Mouse (Mus musculus): Measurements from ENCODE around the gene Acin1. TPM values are rescaled to one million over a fixed set of nuclear protein-coding genes. Genes with fewer than 3 reads are reported as not detected.

The Acin1 gene
- total RNA-seq, 2 experiments from 2014 or later, result 119 to 129 TPM

DNA sequence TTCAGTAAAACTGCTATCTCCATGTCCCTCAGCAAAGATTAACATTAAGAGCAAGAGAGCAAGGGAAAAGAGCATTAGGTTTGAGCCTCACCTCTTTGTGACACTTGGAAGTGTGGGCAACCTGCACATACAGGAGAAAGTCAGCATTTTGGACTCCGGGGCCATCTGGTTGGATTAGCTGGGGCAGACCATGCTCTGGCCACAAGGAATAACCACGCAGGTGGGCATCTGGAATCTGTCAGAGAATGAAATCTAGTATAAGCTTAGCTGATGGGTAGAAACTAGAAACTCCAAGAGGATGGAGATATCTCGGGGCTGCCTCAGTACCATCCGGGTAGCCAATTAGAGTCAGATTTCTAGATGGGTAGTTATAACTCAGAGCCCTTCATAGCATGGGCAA is 10.0 kb upstream of the Acin1 start:
- no peak for DNase-seq

DNA sequence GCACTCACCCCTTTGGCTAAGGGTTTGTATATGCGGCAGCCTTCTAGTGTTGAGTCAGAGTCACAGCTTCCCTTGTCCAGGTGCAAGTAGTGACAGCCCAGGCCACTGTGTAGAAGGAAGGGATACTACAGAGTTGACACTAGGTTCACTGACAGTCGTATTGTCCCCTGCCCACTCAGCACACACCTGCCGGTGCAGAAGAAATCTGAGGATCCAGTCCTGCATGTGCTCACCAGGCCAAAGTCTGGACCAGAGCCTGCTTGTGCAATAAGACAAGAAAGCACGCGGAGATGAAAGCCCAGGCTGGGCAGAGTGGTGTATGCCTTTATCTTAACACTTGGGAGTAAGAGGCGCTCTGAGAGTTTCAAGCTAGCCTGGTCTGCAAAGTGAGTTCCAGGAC is 8.3 kb upstream of the Acin1 start:
- DNase-seq, result no peak

DNA sequence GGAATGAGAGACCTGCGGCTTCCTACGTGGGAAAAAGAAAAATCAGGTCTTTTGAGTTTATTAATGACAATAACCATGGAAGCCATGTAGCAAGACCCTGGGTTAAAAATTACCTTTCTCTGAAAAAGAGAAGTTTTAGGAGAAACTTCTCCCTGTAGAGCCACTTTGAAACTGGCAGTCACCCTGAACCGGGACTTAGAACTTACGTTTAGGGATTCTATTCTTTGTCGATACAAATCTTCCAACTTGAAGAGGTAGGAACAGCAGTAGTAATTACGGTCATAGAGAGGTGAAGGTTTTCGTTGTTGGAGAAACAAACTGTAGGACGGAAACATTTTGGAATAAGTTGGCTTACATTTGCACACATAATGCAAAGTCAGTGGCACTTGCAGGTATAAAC is 520 bp upstream of the Acin1 start:
- no peak for DNase-seq

DNA sequence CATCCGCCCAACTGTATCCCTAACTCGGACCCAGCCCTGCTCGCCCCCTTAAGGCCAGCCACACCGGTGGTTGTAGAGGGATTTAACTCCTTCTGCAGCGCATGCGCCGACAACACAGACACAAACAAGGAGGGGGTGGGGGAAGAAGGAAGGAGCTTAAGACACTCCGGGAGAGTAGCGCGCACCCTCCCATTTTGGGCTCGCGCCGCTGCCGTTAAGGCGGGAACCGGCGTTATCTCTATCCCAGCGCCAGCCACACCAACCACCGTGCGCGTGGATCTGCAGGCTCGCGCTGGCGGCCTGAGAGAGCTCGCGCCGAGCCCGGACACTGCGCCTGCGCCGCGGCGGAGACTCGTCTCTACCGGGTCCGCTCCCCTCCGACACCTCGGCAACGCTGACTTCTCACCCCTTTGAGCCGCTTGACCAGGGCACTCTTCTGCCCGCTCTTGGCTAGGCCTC is 639 bp downstream of the Acin1 start, which contains the start of gene 1700123O20Rik:
Gene 1700123O20Rik, plus strand, starts transcription at position 154 of the 459 bp plus-strand sequence.
- DNase-seq, result no peak

DNA sequence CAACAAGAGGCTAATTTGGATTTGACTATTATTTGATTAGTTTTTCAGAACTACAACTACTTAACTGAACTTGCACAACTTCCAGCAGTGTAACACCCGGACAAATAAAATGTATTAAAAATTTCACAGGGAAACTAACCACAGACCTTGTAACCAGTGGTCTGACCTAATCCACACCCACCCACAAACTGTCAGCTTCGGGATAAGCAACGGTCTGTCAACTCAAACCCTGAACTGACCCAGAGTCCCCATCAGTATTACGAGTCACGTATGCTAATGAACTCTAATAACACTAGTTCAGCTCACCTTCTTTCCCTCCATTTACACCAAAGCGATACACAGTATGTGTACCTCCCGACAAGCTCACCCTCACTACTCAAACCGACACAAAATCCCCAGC is 1.3 kb downstream of the Acin1 start:
- no peak for DNase-seq

DNA sequence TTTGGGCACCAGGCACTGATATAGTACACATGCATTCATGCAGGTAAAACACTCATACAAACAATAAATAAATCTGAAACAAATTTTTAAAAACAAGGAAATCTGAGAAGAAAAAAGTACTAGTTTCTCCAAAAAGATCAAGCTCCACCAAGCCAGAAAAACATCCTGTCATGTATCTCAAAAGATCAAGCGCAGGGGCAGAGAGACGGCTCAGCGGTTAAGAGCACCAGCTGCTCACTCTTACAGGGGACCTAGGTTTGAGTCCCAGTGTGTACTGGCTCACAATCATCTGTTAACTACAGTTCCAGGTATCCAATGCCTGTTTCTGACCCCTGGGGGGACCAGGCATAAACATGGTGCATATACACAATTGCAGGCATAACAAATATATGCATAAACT is 4.3 kb downstream of the Acin1 start:
- DNase-seq, result no peak

DNA sequence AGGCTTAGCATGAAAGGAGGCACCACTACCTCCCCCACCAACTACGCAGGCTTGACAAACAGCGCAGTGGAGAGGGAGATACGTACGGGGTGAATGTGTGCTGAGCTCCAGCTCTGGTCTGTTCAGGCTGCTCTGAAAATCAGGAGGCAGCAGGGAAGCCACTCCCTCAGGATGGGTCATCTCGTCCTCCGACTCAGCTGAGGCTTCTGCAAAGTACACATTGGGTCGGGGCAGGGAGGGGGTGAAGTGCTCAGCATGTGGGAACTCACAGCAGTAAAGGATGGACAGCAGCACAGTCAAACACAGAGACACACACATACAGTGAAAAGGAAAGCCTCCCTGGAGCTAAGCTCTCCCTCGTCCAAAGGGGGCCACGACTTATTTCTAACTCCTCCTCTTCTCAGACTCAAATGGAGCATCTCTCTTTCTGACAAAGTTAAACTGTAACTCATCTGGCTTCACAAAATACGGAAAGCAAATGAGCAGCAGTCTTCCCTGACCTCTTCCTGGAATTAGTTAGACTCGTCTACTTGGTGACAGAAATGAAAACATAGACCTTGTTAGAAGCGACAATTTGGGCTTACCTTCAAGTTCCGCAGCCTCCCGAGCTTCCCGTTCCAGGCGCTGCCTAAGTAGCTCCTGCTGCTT is 8.0 kb downstream of the Acin1 start:
- no peak for DNase-seq

DNA sequence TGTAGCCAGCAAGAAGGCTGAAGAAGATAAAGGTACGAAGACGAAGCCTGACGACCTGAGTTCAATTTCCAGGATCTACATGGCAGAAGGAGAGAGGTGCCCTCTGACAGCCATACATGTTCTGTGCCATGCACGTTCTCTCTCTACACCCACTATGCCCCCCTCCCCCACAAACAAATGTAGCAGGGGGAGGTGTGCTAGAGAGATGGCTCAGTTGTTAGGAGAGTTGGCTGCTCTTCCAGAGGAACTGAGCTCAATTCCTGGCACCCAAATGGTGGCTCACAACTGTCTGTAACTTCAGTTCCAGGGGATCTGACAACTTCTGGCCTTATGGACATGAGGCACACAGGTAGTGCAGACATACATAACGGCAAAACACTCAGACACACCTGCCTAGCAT is 10.4 kb downstream of the Acin1 start:
- DNase-seq, result no peak

DNA sequence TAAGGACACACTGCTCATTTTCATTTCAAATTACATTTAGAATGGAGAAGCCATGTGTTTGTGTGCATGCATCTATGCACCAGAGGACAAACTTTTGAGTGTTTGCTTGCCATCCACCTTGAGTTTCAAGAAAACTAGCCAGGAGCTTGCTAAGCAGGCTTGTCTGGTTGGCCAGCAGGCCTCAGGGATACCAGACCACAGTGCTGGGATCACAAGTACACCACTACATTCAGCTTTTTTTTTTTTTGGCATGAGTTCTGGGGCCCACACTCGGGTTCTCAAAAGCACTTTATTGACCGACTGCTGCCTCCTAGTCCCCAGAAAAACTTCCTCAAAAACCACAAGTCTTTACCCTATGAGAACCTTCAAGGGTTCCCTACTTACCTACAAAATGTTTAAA is 12.4 kb downstream of the Acin1 start:
- no peak for DNase-seq

DNA sequence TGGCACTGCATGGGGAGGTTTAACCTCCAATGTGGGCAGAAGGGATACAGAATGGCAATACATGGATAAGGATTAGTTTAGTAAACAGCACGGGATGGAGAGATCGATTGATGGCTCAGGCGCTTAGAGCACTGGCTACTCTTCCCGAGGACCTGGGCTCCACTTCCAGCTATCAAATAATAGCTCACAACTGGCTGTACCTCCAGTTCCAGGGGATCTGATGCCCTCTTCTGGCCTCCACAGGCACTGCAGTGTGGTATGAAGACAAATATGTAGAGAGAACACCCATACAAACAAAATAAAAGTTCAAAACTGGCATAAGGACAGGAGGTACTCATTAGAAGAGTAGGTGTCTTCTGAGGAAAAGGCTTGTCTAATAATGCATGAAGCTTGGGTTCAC is 17.4 kb downstream of the Acin1 start:
- peak; percentile 58 for DNase-seq

DNA sequence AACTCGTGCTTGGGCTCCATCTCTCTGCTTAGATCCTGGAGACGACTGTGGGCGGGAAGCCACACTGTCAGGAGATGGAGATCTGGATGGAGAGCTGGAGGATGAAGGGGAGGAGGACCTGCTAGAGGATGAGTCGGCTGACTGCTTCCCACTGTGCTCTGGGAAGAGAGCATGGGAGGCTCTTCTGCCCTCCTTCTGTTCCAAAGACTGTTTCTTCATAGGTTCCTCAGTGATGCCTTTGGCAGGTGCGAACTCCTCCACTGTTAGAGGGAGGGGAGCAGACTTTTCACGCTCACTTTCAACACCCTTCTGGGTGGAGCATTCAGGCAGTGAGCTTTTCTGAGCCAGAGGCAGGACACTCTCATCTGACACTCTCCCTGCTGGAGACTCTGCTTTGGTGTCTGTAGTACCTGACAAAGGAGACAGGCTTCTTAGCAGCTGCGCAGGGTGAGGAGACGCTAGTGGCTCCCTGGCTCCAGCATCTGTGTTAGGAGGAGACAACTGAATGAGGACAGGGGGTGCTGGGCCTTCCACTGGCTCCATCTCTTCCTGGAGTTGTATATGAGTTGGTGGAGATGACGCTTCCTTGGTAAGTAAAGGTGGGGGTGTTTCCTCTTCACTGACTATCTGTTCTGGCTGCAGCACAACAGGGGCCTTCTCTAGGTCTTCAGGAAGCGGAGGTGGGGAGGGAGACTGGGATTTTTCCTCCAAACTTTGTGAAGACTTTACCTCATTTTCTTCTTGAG is 22.1 kb downstream of the Acin1 start:
- DNase-seq, result no peak

DNA sequence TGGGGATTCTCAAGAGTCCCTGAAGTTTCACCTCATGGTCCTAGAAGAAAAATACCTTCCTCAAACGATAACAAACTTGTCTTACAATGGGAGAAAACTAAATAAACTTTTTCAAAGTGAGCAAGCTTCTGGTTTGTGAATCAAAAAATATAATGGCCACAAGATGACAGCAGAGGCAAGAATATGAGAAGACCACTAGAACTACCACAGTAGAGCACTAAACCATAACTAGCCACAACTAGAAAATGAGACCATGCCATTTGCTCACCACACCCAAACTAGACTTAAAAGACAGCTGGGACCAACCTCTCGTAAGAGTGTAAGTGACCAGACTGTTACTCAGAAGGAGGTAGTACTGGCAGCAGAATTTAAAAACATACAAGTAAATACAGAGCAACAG is 26.7 kb downstream of the Acin1 start:
- DNase-seq, result no peak

DNA sequence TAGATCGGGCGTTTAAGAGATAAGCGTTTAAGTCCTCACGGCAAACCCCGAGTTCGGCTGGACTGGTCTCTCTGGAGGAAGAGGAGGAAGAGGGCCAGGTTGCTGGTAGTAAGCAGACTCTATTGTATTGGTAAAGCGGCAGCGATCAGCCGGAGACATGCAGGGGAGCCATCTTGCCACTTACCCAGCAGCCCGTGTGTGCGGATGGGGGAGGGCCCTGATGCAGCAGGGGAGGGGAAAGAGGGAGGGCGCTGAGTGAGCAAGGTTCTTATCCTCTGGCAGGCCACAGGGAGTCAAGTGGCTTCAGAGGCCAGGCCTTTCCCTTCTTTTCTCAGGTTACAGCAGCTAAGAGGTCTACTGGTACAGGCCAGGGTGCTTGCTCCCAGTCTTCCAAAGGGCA is 33.2 kb downstream of the Acin1 start:
- peak; percentile 88 for DNase-seq

DNA sequence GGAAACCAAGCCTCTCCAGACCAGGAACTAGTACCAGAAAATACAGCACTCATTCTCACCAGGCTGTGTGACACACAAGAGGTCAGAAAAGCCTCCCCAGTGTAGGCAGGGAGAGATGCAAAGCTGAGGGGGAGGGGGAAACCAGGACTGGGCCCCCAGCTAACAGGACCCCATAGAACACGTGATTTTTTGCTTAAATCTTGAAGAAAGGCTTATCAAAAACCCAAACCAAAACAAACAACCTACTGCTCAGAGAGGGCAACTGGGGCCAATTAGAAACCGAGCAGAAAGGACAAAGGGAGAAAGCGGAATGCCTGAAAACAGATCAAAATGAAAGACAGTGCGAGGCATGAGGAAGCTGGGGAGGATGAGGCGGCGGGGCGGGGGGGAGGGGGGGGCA is 33.9 kb downstream of the Acin1 start:
- DNase-seq, result no peak

DNA sequence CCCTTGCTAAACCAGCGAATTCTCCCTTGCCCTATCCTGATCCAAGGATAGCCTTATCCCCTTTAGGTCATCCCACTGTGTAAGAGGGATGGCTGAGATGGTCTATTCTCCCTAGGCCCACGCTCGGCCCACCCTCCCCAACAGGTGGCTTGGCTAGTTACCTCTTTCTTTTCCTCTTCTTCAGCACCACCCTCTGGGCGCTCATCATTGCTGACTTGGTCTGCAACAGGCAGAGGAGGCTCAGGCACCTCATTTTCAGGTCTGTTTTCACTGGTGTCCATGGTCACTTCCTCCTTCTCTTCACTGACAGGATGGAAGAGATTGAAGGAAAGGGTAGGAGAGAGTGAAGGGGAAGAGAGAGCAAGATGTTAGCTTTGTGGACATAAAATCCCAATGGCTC is 35.2 kb downstream of the Acin1 start:
- DNase-seq, result no peak

DNA sequence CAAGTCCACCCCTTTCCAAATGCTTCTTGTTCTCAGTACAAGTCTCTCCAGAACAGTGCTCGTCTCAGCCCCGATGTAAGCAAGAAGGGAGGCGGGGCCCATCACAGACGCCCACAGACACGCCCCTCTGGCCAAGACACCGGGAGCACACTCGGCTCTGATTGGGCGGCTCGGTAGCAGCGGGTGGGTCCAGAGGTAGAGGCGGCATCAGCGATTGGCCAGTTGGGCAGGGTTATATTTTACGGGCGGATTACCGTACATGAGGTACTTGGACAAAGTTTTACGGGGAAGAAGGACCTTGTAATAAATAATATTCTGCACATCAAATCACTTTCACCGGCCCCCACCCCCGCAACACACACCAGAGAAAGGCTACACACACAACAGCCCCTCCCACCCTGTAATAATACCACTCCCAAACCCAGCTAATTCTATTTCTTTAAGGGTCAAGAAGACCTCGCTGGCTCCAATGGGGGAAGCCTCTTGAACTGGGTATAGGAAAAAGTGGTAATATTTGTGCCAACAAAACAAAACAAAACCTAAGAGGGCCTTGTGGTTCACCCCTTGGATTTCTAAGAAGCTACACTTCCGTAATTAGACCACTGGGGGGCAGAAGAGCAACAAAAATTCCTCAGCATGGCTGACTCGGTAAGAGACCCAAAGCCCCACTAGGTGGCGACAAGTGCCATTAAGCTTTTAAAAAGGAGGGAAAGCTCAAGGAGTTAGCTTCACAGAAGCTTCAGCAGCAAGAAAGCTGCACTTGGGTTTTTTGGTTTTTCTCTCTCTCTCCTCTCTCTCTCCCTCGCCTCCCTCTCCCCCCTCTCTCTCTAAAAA is 35.9 kb downstream of the Acin1 start:
- DNase-seq, result peak; percentile 91

DNA sequence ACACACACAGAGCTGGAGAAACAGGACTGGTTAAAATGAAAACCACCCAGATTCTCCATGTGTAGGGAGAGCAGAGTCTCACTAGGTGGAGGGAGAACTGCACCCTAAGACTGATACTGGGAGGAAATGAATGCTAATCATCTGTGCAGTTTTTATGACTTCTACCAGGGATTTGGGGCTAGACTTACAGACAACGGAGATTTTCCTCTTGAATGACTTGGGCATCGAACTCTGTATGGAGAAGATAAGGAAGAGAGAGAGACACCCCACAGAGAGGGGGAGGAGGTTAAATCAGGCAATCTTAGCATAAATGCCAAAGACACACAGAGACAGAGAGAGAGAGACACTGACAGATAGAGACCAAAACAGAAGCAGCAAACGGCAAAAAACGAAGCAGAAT is 38.8 kb downstream of the Acin1 start:
- DNase-seq, result no peak

DNA sequence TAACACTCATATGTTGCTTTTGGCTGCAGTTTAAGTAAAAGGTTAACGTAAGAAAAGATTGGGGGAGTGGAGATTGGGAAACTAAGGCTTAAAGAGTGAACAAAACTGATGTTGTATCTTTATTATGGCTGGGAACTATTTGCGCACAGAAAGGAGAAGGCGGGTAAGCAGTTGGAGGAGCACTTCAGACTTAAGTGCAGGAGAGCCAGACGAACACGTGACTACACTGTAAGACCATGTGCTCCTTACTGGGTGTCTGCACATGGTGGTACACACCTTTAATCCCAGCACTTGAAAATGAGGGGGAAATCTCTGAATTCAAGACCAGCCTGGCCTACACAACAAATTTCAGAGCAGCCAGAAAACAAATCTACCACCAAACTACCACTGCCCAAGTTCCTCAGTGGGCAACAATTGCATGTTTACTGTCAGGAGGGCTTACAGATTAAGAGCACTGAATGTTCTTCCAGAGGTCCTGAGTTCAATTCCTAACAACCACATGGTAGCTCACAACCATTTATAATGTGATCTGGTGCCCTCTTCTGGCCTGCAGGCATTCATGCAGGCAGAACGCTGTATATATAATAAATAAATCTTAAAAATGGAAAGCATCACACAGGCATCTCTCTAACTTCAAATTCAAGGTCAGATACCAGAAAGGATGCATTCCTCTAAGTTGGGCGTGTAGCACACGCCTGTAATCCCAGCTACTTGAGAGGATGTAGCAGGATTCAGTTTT is 39.7 kb downstream of the Acin1 start:
- DNase-seq, result no peak

DNA sequence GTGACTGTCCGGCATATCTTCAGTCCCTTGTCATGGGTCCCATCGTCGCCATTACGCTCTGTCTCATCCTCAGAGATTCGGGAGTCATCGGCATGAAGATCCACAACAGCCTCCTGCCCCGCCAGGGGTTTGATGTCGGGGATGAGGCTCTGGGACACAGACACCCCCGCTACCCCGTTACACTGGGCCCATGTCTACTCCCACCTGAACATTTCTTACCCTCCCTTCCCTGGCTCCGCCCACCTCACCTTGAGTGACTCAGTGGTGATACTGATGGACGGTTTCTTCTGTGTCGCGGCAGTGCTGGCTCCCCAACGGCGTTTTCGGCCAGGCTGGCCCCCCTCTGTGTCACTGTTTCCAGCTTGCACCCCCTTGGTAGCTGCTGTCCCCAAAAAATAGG is 40.3 kb downstream of the Acin1 start:
- DNase-seq, result no peak

DNA sequence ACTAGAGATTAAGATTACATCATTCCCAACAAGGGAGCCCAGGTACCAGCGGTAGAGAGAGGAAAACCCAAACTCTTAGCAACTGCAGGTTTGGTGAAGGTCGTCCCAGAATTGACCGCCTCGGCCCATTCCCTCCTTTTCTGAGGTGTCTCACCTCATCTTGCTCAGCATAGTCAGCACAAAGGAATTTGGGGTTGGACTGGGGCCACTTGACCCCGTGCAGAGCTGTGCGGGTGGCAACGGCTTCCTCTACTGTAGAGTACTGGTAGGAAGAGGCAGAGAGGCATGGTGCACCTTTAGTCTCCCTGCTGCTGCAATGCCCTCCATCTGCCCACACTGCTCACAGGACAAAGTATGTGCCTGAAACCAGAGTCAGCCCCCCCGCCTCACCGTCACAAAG is 42.4 kb downstream of the Acin1 start:
- DNase-seq, result no peak

DNA sequence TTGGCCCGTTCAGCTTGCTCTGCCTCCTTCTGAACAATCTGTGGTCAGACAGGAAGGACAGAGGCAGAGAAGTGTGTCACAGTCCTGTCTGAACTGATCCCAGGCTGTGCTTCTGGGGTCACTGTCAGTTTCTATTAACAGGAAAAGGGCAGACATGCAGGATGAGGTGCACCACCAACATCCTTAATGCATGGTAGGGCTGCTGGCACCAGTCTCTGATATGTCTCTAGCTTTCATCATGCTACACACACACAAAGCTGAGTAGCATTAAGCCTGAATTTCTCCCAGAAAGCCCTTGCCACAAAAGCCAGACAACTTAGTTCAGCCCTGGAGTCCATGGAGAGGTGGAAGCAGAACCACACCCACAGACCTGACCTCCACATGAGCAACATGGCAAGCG is 43.7 kb downstream of the Acin1 start:
- DNase-seq, result no peak

DNA sequence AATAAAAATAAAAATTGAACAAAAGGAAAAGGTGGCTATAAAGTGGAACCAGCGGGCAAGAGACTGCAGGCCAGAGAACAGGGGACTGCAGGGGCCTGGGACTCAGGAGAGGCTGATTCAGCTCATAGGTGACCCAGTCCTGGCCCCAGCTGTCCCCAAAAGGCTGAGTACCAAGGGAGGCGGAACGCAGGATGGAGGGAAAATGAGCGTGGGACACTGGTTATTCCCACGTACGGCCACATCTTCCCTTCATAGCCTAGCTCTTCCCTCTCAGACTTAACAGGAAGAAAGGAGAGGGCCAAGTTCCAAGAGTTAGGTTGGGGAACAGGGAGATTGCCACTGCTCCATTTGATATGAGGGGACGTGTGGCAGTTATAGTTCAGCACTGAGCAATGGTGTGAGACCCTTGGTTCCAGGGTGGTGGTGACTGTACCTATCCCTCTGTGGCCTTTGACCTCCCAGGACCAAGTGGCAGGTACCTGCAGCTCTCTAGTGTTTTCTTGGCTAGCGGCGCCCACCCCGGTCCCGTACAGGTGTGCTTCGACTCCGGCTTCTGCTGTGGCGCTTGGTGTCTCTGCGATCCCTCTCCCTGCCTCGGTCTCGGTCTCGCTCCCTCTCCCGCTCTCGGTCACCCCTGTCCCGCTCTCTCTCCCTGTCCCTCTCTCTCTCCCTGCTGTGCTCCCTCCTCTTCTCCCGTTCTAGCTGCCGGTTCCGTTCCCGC is 44.3 kb downstream of the Acin1 start:
- no peak for DNase-seq

Data from heart, postnatal 4 days (tissue).